8 mouse cellular contexts compared by ENCODE assay signal in genomic region chr14:24960082-24960482, GRCm38 (mm10).
DNase-seq lines count a peak whose midpoint lies in the region; ATAC-seq and TF ChIP-seq lines count a peak whose summit lies in the region.

No protein-coding gene starts in this region.

- intact Hi-C loops in left cerebral cortex, postnatal 4 days (cut with DNase I) = no loop called here

- no peak for TF ChIP-seq CTCF in heart, postnatal 0 days (IDR thresholded peaks at IDR 0.05; ENCODE audit: low read depth)

- peak; percentile 61; the same call in 1 of the 2 replicates for ATAC-seq in forebrain, embryonic 14.5 days
- ATAC-seq in heart, postnatal 0 days (ENCODE audit: insufficient read depth, low read depth) = peak; percentile 63; the same call in 1 of the 2 replicates

- H3K36me3 ChIP-seq in forebrain, embryonic 14.5 days (ENCODE audit: control insufficient read depth, insufficient read depth, low read length) = no peaks in the 10 kb centered on the region
- no peaks in the 10 kb centered on the region for H3K36me3 ChIP-seq in heart, postnatal 0 days (replicated peaks; ENCODE audit: control insufficient read depth, insufficient read depth, low read length)

- no peaks in the 10 kb centered on the region for H3K9me3 ChIP-seq in forebrain, embryonic 14.5 days (replicated peaks; ENCODE audit: control insufficient read depth, low read length)
- no peaks in the 10 kb centered on the region for H3K9me3 ChIP-seq in heart, postnatal 0 days (replicated peaks; ENCODE audit: control insufficient read depth, low read length)

- H3K4me2 ChIP-seq in forebrain, embryonic 14.5 days (ENCODE audit: low read length) = no peak overlapping the region
- H3K4me2 ChIP-seq in heart, postnatal 0 days (ENCODE audit: low read depth, low read length) = no peak overlapping the region

- 31% methylated on average over 5 of the region's 5 CpGs for WGBS in forebrain, embryonic 14.5 days
- 19% methylated on average over 5 of the region's 5 CpGs for WGBS in heart, postnatal 0 days

- DNase-seq in adrenal gland, adult 18-20 months (ENCODE audit: low spot score in 2 of 2) = peak; percentile 19 to 23
- peak; percentile 96 for DNase-seq in brain, adult 2 months (ENCODE audit: low read depth, low spot score)
- peak; percentile 47 for DNase-seq in forebrain, embryonic 14.5 days (ENCODE audit: low spot score)
- no peak for DNase-seq in heart, postnatal 0 days (ENCODE audit: low spot score)
- DNase-seq in left cerebral cortex, postnatal 4 days = peak; percentile 95
- DNase-seq in kidney, postnatal 36 days = no peak
- DNase-seq in retina, embryonic 14.5 days (ENCODE audit: low spot score) = no peak
- no peak for DNase-seq in spleen, adult 12 weeks (ENCODE audit: low spot score)

- no peak for TF ChIP-seq EP300 in heart, postnatal 0 days (IDR thresholded peaks at IDR 0.05; ENCODE audit: low read depth)

- no peak overlapping the region for H3K9ac ChIP-seq in forebrain, embryonic 14.5 days (ENCODE audit: low read length)
- H3K9ac ChIP-seq in heart, postnatal 0 days (replicated peaks; ENCODE audit: low read depth, low read length) = no peak overlapping the region

- H3K27ac ChIP-seq in forebrain, embryonic 14.5 days (ENCODE audit: low read depth, low read length) = no peak overlapping the region
- no peak overlapping the region for H3K27ac ChIP-seq in heart, postnatal 0 days (ENCODE audit: low read depth)

- peaks cover 5% of the 10 kb centered on the region; the same call in 1 of the 2 replicates for H3K4me1 ChIP-seq in forebrain, embryonic 14.5 days (ENCODE audit: control insufficient read depth, insufficient read depth, low read length)
- no peaks in the 10 kb centered on the region for H3K4me1 ChIP-seq in heart, postnatal 0 days (ENCODE audit: control insufficient read depth, insufficient read depth)

- H3K4me3 ChIP-seq in forebrain, embryonic 14.5 days (ENCODE audit: low read depth, low read length) = no peak overlapping the region
- no peak overlapping the region for H3K4me3 ChIP-seq in heart, postnatal 0 days (ENCODE audit: low read depth, low read length)

- no peaks in the 10 kb centered on the region for H3K27me3 ChIP-seq in forebrain, embryonic 14.5 days (replicated peaks; ENCODE audit: control insufficient read depth, insufficient read depth, low read length)
- H3K27me3 ChIP-seq in heart, postnatal 0 days (ENCODE audit: control insufficient read depth, insufficient read depth, low read length) = no peaks in the 10 kb centered on the region

Comparison
In these comparisons a context has a peak if more than half of its experiments do, and no peak if none do; other contexts are left out.
1. DNase-seq: peak in adrenal gland, adult 18-20 months (2 of 2), brain, adult 2 months (single experiment), forebrain, embryonic 14.5 days (single experiment) and left cerebral cortex, postnatal 4 days (single experiment); none in heart, postnatal 0 days (single experiment), kidney, postnatal 36 days (0 of 2), retina, embryonic 14.5 days (single experiment) and spleen, adult 12 weeks (single experiment).